Mouse (Mus musculus): ENCODE measurements around the gene Ccdc117. TPM values are rescaled to one million over a fixed set of nuclear protein-coding genes. Genes with fewer than 3 reads are reported as not detected.
"Not testable (repeated sequence)": the region's sequence is repeated elsewhere in the genome, so short reads cannot be mapped to it uniquely, and the experiment has no call there.

Ccdc117 gene
- polyA plus RNA-seq, 1 experiment, result 9.5 TPM

DNA sequence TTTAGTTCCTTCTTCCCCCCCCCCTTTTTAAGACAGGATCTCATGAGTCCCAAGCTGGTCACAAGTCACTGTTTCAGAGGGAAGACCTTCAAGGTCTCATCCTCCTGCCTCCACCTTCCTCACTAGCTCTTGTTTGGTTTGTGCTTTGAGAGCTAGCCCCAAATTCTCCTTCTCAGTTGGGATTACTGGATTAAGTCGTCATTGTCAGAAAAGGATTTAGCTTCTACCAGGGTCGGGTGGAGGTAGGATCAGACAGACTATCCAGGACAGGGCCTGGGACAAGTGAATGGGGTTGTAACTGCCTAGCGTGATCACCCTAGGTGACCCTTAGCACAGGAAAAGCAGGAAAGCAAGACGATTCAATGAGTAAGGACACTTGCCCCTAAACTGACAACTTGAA is 1.7 kb downstream of the Ccdc117 start:
- no peak overlapping the region for H3K4me3 ChIP-seq (ENCODE audit: insufficient read depth, low read length)

DNA sequence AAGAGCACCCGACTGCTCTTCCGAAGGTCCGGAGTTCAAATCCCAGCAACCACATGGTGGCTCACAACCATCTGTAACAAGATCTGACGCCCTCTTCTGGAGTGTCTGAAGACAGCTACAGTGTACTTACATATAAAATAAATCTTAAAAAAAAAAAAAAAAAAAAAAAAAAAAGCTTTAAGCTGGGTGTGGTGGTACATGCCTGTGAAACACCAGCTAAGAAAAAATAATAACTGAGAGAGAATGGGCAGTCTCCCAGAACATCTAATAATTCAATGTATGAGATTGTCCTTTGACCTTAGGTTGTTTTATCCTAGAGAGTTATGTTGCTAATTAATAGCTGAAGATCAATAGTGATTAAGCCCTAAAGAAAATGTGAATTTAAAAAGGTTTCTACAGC is 4.5 kb downstream of the Ccdc117 start:
- not testable (repeated sequence) for H3K4me1 ChIP-seq (ENCODE audit: control insufficient read depth, insufficient read depth, low read length); H3K4me3 ChIP-seq (ENCODE audit: insufficient read depth, low read length); H3K27ac ChIP-seq (ENCODE audit: insufficient read depth, low read length)

More for the DNA sequence above, 1.7 kb downstream of the Ccdc117 start:
- H3K27ac ChIP-seq (ENCODE audit: insufficient read depth, low read length), result no peak overlapping the region
- peaks cover 3% of the 10 kb centered on the region; the same call in 1 of the 2 replicates for H3K4me1 ChIP-seq (ENCODE audit: control insufficient read depth, insufficient read depth, low read length)
- TF ChIP-seq POLR2A (IDR thresholded peaks at IDR 0.05; ENCODE audit: extremely low read depth, insufficient read depth, low read length) (no peak), CTCF (IDR thresholded peaks at IDR 0.05; ENCODE audit: extremely low read depth, insufficient read depth, low read length) (no peak)

DNA sequence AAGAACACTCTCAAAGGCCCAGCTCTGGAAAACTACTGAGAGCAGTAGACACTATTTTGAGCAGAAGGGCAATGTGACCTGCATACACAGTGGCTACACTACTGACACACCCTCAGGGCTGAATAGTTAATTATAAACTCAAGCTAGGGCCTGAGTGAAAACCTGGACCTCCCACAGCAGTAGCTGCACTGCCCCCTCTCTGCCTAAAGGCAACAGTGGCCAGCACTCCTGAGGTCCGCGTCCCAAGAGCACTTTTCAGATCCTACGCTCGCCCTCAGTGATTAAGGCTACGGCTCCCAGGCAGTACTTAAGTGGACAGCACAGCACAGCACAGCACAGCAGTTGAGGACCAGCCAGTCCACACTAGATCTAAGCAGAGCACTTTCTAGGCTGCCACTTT is 8.9 kb downstream of the Ccdc117 start:
- Histone ChIP-seq H3K27ac (ENCODE audit: insufficient read depth, low read length) (no peak overlapping the region), H3K4me1 (ENCODE audit: control insufficient read depth, insufficient read depth, low read length) (no peaks in the 10 kb centered on the region), H3K4me3 (ENCODE audit: insufficient read depth, low read length) (no peak overlapping the region)
- no peak for TF ChIP-seq POLR2A (IDR thresholded peaks at IDR 0.05; ENCODE audit: extremely low read depth, insufficient read depth, low read length)
- TF ChIP-seq CTCF (IDR thresholded peaks at IDR 0.05; ENCODE audit: extremely low read depth, insufficient read depth, low read length), result no peak

DNA sequence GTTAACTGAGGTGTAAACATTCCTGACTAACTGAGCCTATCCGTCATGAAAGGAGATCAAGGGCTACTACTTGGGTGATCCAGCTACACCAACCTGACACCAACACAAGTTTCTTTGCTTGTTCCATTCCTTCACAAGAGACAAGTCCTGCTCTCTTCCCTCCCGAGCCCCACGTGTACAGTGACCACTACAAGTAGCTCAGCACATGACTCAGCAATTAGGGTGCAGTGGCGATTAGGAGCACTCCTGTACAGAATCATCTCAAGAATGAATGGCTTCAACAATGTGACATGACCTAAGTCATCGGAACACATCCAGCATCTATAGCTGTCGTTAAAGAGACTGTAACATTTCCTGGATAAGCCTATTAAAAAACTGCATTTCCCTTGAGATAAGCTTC is 11.3 kb downstream of the Ccdc117 start:
- no peak overlapping the region for H3K27ac ChIP-seq (ENCODE audit: insufficient read depth, low read length)
- no peak for TF ChIP-seq POLR2A (IDR thresholded peaks at IDR 0.05; ENCODE audit: extremely low read depth, insufficient read depth, low read length)
- TF ChIP-seq CTCF (IDR thresholded peaks at IDR 0.05; ENCODE audit: extremely low read depth, insufficient read depth, low read length), result no peak
- H3K4me3 ChIP-seq (ENCODE audit: insufficient read depth, low read length), result no peak overlapping the region
- no peaks in the 10 kb centered on the region for H3K4me1 ChIP-seq (ENCODE audit: control insufficient read depth, insufficient read depth, low read length)

DNA sequence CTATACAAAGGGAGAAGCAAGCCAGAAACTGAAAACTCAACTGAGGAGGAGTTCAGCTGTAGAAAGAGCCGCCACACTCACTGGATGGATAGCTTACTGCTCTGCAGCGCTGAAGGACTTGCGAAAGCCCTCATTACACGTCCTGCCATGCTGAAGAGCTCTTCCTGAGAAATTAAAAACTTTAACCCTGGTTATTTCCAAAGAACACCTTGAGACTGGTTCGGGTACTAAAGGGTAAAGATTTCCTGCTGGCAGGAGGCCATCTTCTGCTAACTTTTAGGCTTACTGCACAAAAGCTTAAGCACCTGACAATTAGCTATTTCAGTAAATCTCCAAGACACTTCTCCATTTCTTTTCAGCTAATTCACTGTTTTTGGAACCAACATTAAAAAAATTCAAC is 11.8 kb downstream of the Ccdc117 start:
- H3K4me3 ChIP-seq (ENCODE audit: insufficient read depth, low read length), result no peak overlapping the region
- no peaks in the 10 kb centered on the region for H3K4me1 ChIP-seq (ENCODE audit: control insufficient read depth, insufficient read depth, low read length)
- no peak overlapping the region for H3K27ac ChIP-seq (ENCODE audit: insufficient read depth, low read length)
- TF ChIP-seq POLR2A (IDR thresholded peaks at IDR 0.05; ENCODE audit: extremely low read depth, insufficient read depth, low read length) (no peak), CTCF (IDR thresholded peaks at IDR 0.05; ENCODE audit: extremely low read depth, insufficient read depth, low read length) (no peak)

DNA sequence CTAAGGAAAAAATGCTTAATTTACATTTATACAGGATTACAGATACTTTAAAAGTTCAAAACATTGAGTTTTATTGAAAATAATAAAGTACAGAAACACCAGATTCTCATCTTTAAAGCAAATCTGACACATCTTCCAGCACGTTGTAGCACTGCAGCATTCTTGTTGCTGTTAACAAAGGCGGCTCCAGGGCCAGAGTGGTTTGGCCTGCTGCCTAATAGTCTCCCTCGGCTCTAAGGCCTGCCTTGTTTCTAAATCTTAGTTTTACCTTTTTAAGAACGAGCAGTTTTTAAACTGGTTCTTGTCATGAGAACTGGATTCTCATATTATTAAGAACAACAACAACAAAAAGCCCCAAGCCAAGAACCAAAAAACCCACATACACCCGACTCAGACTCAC is 13.1 kb downstream of the Ccdc117 start:
- Histone ChIP-seq H3K27ac (ENCODE audit: insufficient read depth, low read length) (no peak overlapping the region), H3K4me3 (ENCODE audit: insufficient read depth, low read length) (no peak overlapping the region), H3K4me1 (ENCODE audit: control insufficient read depth, insufficient read depth, low read length) (peaks cover under 1% of the 10 kb centered on the region)
- TF ChIP-seq POLR2A (IDR thresholded peaks at IDR 0.05; ENCODE audit: extremely low read depth, insufficient read depth, low read length) (no peak), CTCF (IDR thresholded peaks at IDR 0.05; ENCODE audit: extremely low read depth, insufficient read depth, low read length) (no peak)

DNA sequence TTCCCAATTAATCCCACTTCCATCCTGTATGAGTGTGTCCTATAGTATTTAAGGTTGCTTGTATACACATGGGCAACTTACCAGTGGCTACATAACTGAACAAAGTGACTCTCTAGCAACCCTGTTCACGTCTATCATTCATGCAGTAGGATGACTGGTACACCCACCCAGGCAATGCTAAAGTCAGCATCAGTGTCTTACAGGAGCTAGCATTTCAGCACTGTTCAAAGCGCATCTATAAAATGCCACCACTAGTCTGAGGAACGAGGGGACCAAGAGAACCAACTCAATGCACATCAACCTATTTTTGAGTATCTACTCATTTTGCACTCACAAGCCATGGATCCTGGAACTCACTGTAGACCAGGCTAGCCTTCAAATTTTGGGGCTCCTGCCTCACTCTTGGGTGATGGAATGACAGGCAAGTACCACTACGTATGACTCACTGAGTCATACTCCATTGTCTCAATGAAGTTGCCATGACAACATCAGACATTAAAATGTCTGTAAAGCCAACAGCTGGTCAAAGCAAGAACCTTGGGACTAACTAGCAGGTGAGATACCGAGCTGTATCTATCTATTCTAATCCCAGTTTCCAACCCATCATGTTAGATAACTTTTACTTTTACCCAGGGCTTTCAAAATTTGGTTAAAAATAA is 14.0 kb downstream of the Ccdc117 start:
- peaks cover 7% of the 10 kb centered on the region for H3K4me1 ChIP-seq (ENCODE audit: control insufficient read depth, insufficient read depth, low read length)
- no peak overlapping the region for H3K4me3 ChIP-seq (ENCODE audit: insufficient read depth, low read length)
- no peak overlapping the region for H3K27ac ChIP-seq (ENCODE audit: insufficient read depth, low read length)
- no peak for TF ChIP-seq CTCF (IDR thresholded peaks at IDR 0.05; ENCODE audit: extremely low read depth, insufficient read depth, low read length)
- no peak for TF ChIP-seq POLR2A (IDR thresholded peaks at IDR 0.05; ENCODE audit: extremely low read depth, insufficient read depth, low read length)

DNA sequence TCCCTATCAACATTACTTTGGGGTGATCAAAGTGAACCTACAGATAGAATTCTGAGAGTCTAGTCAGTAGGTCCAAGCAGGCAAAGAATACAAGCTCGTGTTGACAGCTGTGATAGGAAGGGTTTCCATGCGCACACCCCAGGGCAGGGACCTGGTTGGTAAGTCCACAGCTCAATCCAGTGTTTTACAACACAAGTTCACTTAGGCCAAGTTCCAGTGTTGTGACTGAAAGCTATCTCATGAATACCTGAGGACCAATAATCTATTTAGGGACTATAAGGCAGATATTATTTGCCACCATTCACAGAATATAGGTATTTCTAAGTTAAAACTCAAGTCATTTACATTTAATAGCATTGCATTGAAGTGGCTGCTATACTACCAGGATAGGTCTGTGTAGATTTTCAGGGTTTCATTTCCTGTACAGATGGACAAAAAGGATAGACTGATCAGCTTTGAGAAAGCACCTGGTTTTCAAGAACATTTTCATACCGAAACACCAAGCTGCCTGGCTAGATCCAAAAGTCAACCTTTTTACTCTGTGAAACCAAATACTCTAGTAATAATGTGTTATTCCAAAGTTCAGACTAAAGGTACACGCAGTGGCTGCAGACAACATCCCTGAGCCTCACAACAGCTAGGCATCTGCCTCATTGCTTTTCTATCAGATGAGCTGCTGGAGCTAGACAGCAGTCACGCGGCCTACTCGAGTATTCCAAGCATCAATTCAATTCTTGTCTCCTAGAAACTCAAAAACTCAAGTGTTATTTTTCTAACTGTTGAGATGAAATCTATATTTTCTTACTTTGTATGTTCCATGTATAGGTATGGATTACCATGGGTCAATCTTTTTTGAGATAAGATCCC is 15.2 kb downstream of the Ccdc117 start:
- Histone ChIP-seq H3K27ac (ENCODE audit: insufficient read depth, low read length) (no peak overlapping the region), H3K4me3 (ENCODE audit: insufficient read depth, low read length) (no peak overlapping the region), H3K4me1 (ENCODE audit: control insufficient read depth, insufficient read depth, low read length) (peaks cover 7% of the 10 kb centered on the region)
- TF ChIP-seq POLR2A (IDR thresholded peaks at IDR 0.05; ENCODE audit: extremely low read depth, insufficient read depth, low read length) (peak; percentile 16; the same call in 1 of the 2 replicates), CTCF (IDR thresholded peaks at IDR 0.05; ENCODE audit: extremely low read depth, insufficient read depth, low read length) (no peak)

DNA sequence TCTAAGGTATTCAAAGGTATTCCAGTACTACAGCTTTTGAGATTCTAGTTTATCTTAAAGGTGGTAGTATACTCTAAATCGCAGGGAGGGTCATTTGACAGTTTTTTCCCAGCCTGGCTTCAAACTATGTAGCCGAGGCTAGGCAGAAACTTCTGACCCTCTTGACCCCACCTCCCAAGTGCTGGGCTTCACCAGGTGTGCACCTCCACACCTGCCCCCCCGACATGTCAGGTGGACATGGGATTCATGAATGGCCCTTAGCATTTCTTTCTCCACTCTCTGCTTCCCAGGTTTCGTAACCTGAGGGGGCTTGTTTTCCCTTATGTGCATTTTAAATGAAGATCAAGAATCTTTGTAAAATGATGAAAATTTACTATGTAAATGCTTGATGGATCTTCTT is 16.6 kb downstream of the Ccdc117 start:
- TF ChIP-seq CTCF (IDR thresholded peaks at IDR 0.05; ENCODE audit: extremely low read depth, insufficient read depth, low read length) (no peak), POLR2A (IDR thresholded peaks at IDR 0.05; ENCODE audit: extremely low read depth, insufficient read depth, low read length) (no peak)
- H3K27ac ChIP-seq (ENCODE audit: insufficient read depth, low read length), result no peak overlapping the region
- H3K4me3 ChIP-seq (ENCODE audit: insufficient read depth, low read length), result no peak overlapping the region
- H3K4me1 ChIP-seq (ENCODE audit: control insufficient read depth, insufficient read depth, low read length), result peaks cover 7% of the 10 kb centered on the region

Measured in cortical plate, adult 2 months (tissue).